Comparison of ENCODE assay signal across 9 mouse cellular contexts in genomic region chr15:85658101-85658885, GRCm38 (mm10).
DNase-seq lines count a peak whose midpoint lies in the region; ATAC-seq and TF ChIP-seq lines count a peak whose summit lies in the region.
"Had no signal": no experiment of that assay in that cellular context is flagged by ENCODE, and none has a peak within 500 bp of the region (broad histone marks: within the 10 kb centered on the region; RNA-seq: fewer than 3 reads in every experiment).

No protein-coding gene starts in this region.

- TF ChIP-seq CTCF in spleen, adult 2 months (IDR thresholded peaks at IDR 0.05; ENCODE audit: extremely low read depth, insufficient read depth, insufficient read length, insufficient replicate concordance) = no peak

- WGBS in kidney, embryonic 15.5 days = 67% methylated on average over 14 of the region's 14 CpGs
- 62% methylated on average over 14 of the region's 14 CpGs for WGBS in spleen, adult 2 months
- WGBS in macrophage (ENCODE audit: missing documents) = 62% methylated on average over 14 of the region's 14 CpGs

- H3K36me3 ChIP-seq in kidney, embryonic 15.5 days = 0 out of 2 replicates have a peak, but pooled peaks cover 3% of the 10 kb centered on the region
- H3K36me3 ChIP-seq in spleen, adult 2 months (ENCODE audit: control insufficient read depth, insufficient read depth, low read length) = peaks cover 6% of the 10 kb centered on the region; the same call in 1 of the 2 replicates
- H3K36me3 ChIP-seq in macrophage (ENCODE audit: inconsistent target) = no peaks in the 10 kb centered on the region

- peaks cover 30% of the 10 kb centered on the region for H3K4me1 ChIP-seq in kidney, embryonic 15.5 days
- H3K4me1 ChIP-seq in spleen, adult 2 months (ENCODE audit: control insufficient read depth, insufficient read depth, insufficient read length) = peaks cover 11% of the 10 kb centered on the region

- peak; percentile 69 for DNase-seq in adrenal gland, adult 2 months
- no peak for DNase-seq in adrenal gland, adult 8-10 months
- DNase-seq in kidney, adult 18-20 months = peak; percentile 54
- no peak for DNase-seq in spleen, adult 2 months (ENCODE audit: low read depth in 1 of 2, low spot score in 2 of 2)
- no peak for DNase-seq in spleen, postnatal 4 days (ENCODE audit: low spot score in 2 of 2)
- DNase-seq in gastrocnemius, postnatal 10 days = no peak

- H3K27ac ChIP-seq in kidney, embryonic 15.5 days = no peak overlapping the region
- peak overlapping the region; percentile 61 for H3K27ac ChIP-seq in spleen, adult 2 months (ENCODE audit: insufficient read depth, low read length)
- peak overlapping the region; percentile 64 for H3K27ac ChIP-seq in macrophage
- H3K27ac ChIP-seq: stomach, embryonic 15.5 days had no signal

- TF ChIP-seq POLR2A in spleen, adult 2 months (IDR thresholded peaks at IDR 0.05; ENCODE audit: low read depth, low read length) = no peak

- no peak for ATAC-seq in kidney, embryonic 15.5 days (replicated peaks; ENCODE audit: low FRiP score)

- peaks cover 22% of the 10 kb centered on the region for H3K27me3 ChIP-seq in kidney, embryonic 15.5 days
- no peaks in the 10 kb centered on the region for H3K27me3 ChIP-seq in spleen, adult 2 months (ENCODE audit: control insufficient read depth, insufficient read depth, low read length)

- no peak overlapping the region for H3K4me2 ChIP-seq in kidney, embryonic 15.5 days

- H3K4me3 ChIP-seq in kidney, embryonic 15.5 days (replicated peaks) = no peak overlapping the region
- H3K4me3 ChIP-seq in spleen, adult 2 months (ENCODE audit: extremely low read depth, insufficient read depth, insufficient read length) = peak overlapping the region; percentile 25
- H3K4me3 ChIP-seq in macrophage (ENCODE audit: inconsistent target) = peak overlapping the region; percentile 18
- H3K4me3 ChIP-seq: stomach, embryonic 15.5 days had no signal

- no peak overlapping the region for H3K9ac ChIP-seq in kidney, embryonic 15.5 days
- H3K9ac ChIP-seq: stomach, embryonic 15.5 days had no signal

- H3K9me3 ChIP-seq in kidney, embryonic 15.5 days (replicated peaks) = no peaks in the 10 kb centered on the region
- H3K9me3 ChIP-seq: stomach, embryonic 15.5 days had no signal

- H3K79me2 ChIP-seq in macrophage (ENCODE audit: inconsistent target) = peaks cover 94% of the 10 kb centered on the region

Comparison
In these comparisons a context has a peak if more than half of its experiments do, and no peak if none do; other contexts are left out.
1. DNase-seq: peak in adrenal gland, adult 2 months (single experiment) and kidney, adult 18-20 months (single experiment); none in adrenal gland, adult 8-10 months (single experiment), spleen, adult 2 months (0 of 2), spleen, postnatal 4 days (0 of 2) and gastrocnemius, postnatal 10 days (single experiment).